Comparison of ENCODE assay signal across 8 mouse cellular contexts in the genomic region with DNA sequence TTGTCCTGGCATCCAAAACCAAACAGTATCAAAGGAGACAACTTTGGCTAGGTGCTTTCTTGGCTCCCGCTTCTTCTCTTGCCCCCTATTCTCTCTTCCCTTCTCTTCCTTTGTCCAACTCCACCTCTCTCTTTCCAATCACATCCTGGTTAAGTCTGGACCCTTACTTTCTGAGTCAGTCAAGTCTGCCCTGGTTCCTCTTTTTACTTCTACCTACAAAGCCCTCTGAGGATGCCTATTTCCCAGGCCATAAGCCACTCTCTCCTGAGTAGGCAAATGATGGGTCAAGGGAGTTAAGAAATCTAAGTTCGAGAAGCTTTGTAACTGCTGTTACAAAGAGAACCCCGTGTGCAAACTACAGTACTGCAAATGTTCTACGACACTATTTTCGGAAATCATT. TPM values are rescaled to one million over a fixed set of nuclear protein-coding genes. Genes with fewer than 3 reads are reported as not detected.
DNase-seq lines count a peak whose midpoint lies in the region; ATAC-seq and TF ChIP-seq lines count a peak whose summit lies in the region.

No protein-coding gene starts in this region.

- no peak for TF ChIP-seq POLR2A in heart, adult 2 months (IDR thresholded peaks at IDR 0.05; ENCODE audit: insufficient read depth, low read depth, low read length)

- 24% methylated on average over 5 of the region's 5 CpGs for WGBS in heart, adult 2 months
- 20% methylated on average over 5 of the region's 5 CpGs for WGBS in heart, embryonic 16.5 days

- peaks cover 3% of the 10 kb centered on the region for H3K4me1 ChIP-seq in heart, adult 2 months (ENCODE audit: control insufficient read depth, insufficient read depth, low read length)
- H3K4me1 ChIP-seq in heart, embryonic 16.5 days (ENCODE audit: control insufficient read depth, insufficient read depth, low read length) = peaks cover 12% of the 10 kb centered on the region
- peaks cover 20% of the 10 kb centered on the region for H3K4me1 ChIP-seq in megakaryocyte, embryonic 14.5 days

- POLR2A ChIA-PET in Patski (lab: Charles Lee) = no interaction called here

- H3K27ac ChIP-seq in heart, adult 2 months = peak overlapping the region; percentile 69
- H3K27ac ChIP-seq in heart, embryonic 16.5 days (ENCODE audit: low read length) = no peak overlapping the region

- H3K4me2 ChIP-seq in heart, embryonic 16.5 days (ENCODE audit: low read depth, low read length) = peak overlapping the region; percentile 72

- peak overlapping the region; percentile 69 for H3K4me3 ChIP-seq in heart, adult 2 months
- peak overlapping the region; percentile 66 for H3K4me3 ChIP-seq in heart, embryonic 16.5 days (ENCODE audit: low read length)
- peak overlapping the region; percentile 88 for H3K4me3 ChIP-seq in megakaryocyte, embryonic 14.5 days (replicated peaks)

- H3K9me3 ChIP-seq in heart, embryonic 16.5 days (replicated peaks; ENCODE audit: control insufficient read depth, low read length) = peaks cover 6% of the 10 kb centered on the region
- peaks cover 10% of the 10 kb centered on the region for H3K9me3 ChIP-seq in megakaryocyte, embryonic 14.5 days

- H3K36me3 ChIP-seq in heart, adult 2 months (ENCODE audit: control insufficient read depth, insufficient read depth, low read length) = no peaks in the 10 kb centered on the region
- H3K36me3 ChIP-seq in heart, embryonic 16.5 days (ENCODE audit: control insufficient read depth, insufficient read depth) = peaks cover 15% of the 10 kb centered on the region; the same call in 1 of the 2 replicates
- peaks cover 33% of the 10 kb centered on the region for H3K36me3 ChIP-seq in megakaryocyte, embryonic 14.5 days (replicated peaks; ENCODE audit: low read length)

- DNase-seq in heart, adult 2 months = no peak
- no peak for DNase-seq in heart, postnatal 25 days (ENCODE audit: low spot score)
- DNase-seq in Patski (ENCODE audit: low read depth, low spot score) = no peak
- no peak for DNase-seq in layer of hippocampus, adult 11-12 months (ENCODE audit: low spot score)
- no peak for DNase-seq in gastrocnemius, postnatal 14 days

- in situ Hi-C loops in Patski (cut with MboI; ENCODE audit: low pct_unique_long_range_greater_than_20kb) = no loop called here

- ATAC-seq in Patski = peak; percentile 12
- no peak for ATAC-seq in heart, embryonic 16.5 days (replicated peaks; ENCODE audit: extremely low read depth, insufficient read depth, low FRiP score)
- no peak for ATAC-seq in CD4-positive, CD25-positive, alpha-beta regulatory T cell, adult 4 months

- CTCF ChIA-PET in Patski (lab: Charles Lee) = no interaction called here

- H3K9ac ChIP-seq in heart, adult 2 months (ENCODE audit: low read depth, low read length) = peak overlapping the region; percentile 20; the same call in 1 of the 2 replicates
- peak overlapping the region; percentile 75 for H3K9ac ChIP-seq in heart, embryonic 16.5 days (ENCODE audit: low read length)

- intact Hi-C loops in heart, adult 2 months (cut with DNase I) = loop anchor here (2.0 to 5.0 kb wide), 2 partner anchors 43 to 62 kb away; no protein-coding TSS in a partner anchor
- intact Hi-C loops in heart, postnatal 25 days (cut with DNase I) = loop anchor here (10.0 kb wide), 1 partner anchor 136 kb away; the partner anchor contains the start of gene Zfp994
- intact Hi-C loops in gastrocnemius, postnatal 14 days (cut with DNase I; ENCODE audit: low total_unique reads) = no loop called here

- no peaks in the 10 kb centered on the region for H3K27me3 ChIP-seq in heart, adult 2 months (ENCODE audit: control insufficient read depth, insufficient read depth, low read length)
- no peaks in the 10 kb centered on the region for H3K27me3 ChIP-seq in Patski
- no peaks in the 10 kb centered on the region for H3K27me3 ChIP-seq in heart, embryonic 16.5 days (ENCODE audit: control insufficient read depth, insufficient read depth, low read length)
- H3K27me3 ChIP-seq in megakaryocyte, embryonic 14.5 days (replicated peaks) = no peaks in the 10 kb centered on the region

- TF ChIP-seq CTCF in heart, adult 2 months (IDR thresholded peaks at IDR 0.05) = no peak
- no peak for TF ChIP-seq CTCF in Patski (IDR thresholded peaks at IDR 0.05)

- H3K79me2 ChIP-seq in heart, adult 2 months (replicated peaks; ENCODE audit: control insufficient read depth, insufficient read depth, low read length) = no peaks in the 10 kb centered on the region; the same call in none of the 2 replicates

- TF ChIP-seq EP300 in heart, adult 2 months (IDR thresholded peaks at IDR 0.05; ENCODE audit: insufficient read depth, low read depth, low read length) = no peak

RNA-seq across cellular contexts. Expression of gene Zfp944, which starts 0.6 kb away (rescaled TPM):
- 1 to 10 TPM; 4.6 to 4.9 TPM for total RNA-seq in heart, adult 2 months (2021)
- 1.4 and 2.8 TPM in 2 replicates for polyA plus RNA-seq in heart, adult 2 months (2012; rRNA removed)
- total RNA-seq in heart, postnatal 25 days (2021) = 1 to 10 TPM; 4.4 to 4.8 TPM
- 11.0 TPM for polyA plus RNA-seq in Patski (2021)
- polyA plus RNA-seq in heart, embryonic 16.5 days (2015; fragmentation: Nextera tagmentation; extraction: Ambion mirVana) = 8.5 TPM in 2 replicates
- polyA plus RNA-seq in megakaryocyte, embryonic 14.5 days (2012; ENCODE audit: insufficient read depth, low replicate concordance) = 0.53 TPM in 1 of 2 replicates, not detected in the other
- polyA plus RNA-seq in CD4-positive, CD25-positive, alpha-beta regulatory T cell, adult 4 months (2017; shearing (Covaris generic)) = 10 to 100 TPM; 10.9 to 12.9 TPM
- total RNA-seq in gastrocnemius, postnatal 14 days (2021) = 1 to 10 TPM; 3.3 to 4.0 TPM

RNA-seq across cellular contexts. Expression of gene Zfp758, which starts 0.7 kb away (rescaled TPM):
- 10 to 100 TPM in 1 of 2 experiments, 1 to 10 TPM in 1; 9.2 to 10.2 TPM for total RNA-seq in heart, adult 2 months (2021)
- polyA plus RNA-seq in heart, adult 2 months (2012; rRNA removed) = 0.92 and 1.5 TPM in 2 replicates
- 1 to 10 TPM; 7.6 to 9.3 TPM for total RNA-seq in heart, postnatal 25 days (2021)
- polyA plus RNA-seq in Patski (2021) = 4.9 TPM
- 6.5 and 7.9 TPM in 2 replicates for polyA plus RNA-seq in heart, embryonic 16.5 days (2015; fragmentation: Nextera tagmentation; extraction: Ambion mirVana)
- polyA plus RNA-seq in megakaryocyte, embryonic 14.5 days (2012; ENCODE audit: insufficient read depth, low replicate concordance) = 0.09 TPM in 1 of 2 replicates, not detected in the other
- polyA plus RNA-seq in CD4-positive, CD25-positive, alpha-beta regulatory T cell, adult 4 months (2017; shearing (Covaris generic)) = 10 to 100 TPM; 15.6 to 16.3 TPM
- total RNA-seq in gastrocnemius, postnatal 14 days (2021) = 1 to 10 TPM; 5.3 to 5.5 TPM

RNA-seq across cellular contexts. Expression of gene CT030661.1, which starts 45.9 kb away (rescaled TPM):
- 1 to 10 TPM; 5.9 to 7.4 TPM for total RNA-seq in heart, adult 2 months (2021)
- 0.78 and 2.0 TPM in 2 replicates for polyA plus RNA-seq in heart, adult 2 months (2012; rRNA removed)
- 1 to 10 TPM; 6.2 to 7.0 TPM for total RNA-seq in heart, postnatal 25 days (2021)
- 11.7 TPM for polyA plus RNA-seq in Patski (2021)
- 6.4 and 7.4 TPM in 2 replicates for polyA plus RNA-seq in heart, embryonic 16.5 days (2015; fragmentation: Nextera tagmentation; extraction: Ambion mirVana)
- polyA plus RNA-seq in megakaryocyte, embryonic 14.5 days (2012; ENCODE audit: insufficient read depth, low replicate concordance) = 0.43 TPM in 1 of 2 replicates, not detected in the other
- 10 to 100 TPM; 14.3 to 21.1 TPM for polyA plus RNA-seq in CD4-positive, CD25-positive, alpha-beta regulatory T cell, adult 4 months (2017; shearing (Covaris generic))
- 1 to 10 TPM; 5.9 to 6.2 TPM for total RNA-seq in gastrocnemius, postnatal 14 days (2021)
